ENCODE assay signal across 8 mouse cellular contexts in genomic region chr8:121934506-121934905, GRCm38 (mm10). TPM values are rescaled to one million over a fixed set of nuclear protein-coding genes. Genes with fewer than 3 reads are reported as not detected.
DNase-seq lines count a peak whose midpoint lies in the region; ATAC-seq lines count a peak whose summit lies in the region.

No protein-coding gene starts in this region.

- DNase-seq in gastrocnemius, adult 18-20 months (ENCODE audit: low spot score): peak; percentile 53
- no peak for DNase-seq in gastrocnemius, postnatal 36 days
- peak; percentile 32 for DNase-seq in thymus, postnatal 25 days
- no peak for DNase-seq in thymus, postnatal 36 days
- DNase-seq in forebrain, embryonic 14.5 days (ENCODE audit: low spot score): peak; percentile 45
- DNase-seq in ovary, postnatal 10 days (ENCODE audit: low spot score): no peak

- peak overlapping the region; percentile 84 for H3K27ac ChIP-seq in forebrain, embryonic 14.5 days (ENCODE audit: low read depth, low read length)
- H3K27ac ChIP-seq in limb, embryonic 12.5 days: 0 out of 2 replicates have a peak overlapping the region, but pooled peaks have one; percentile 37
- H3K27ac ChIP-seq in neural tube, embryonic 15.5 days (replicated peaks): peak overlapping the region; percentile 72

- peaks cover 14% of the 10 kb centered on the region for H3K4me1 ChIP-seq in forebrain, embryonic 14.5 days (ENCODE audit: control insufficient read depth, insufficient read depth, low read length)
- H3K4me1 ChIP-seq in limb, embryonic 12.5 days (replicated peaks): peaks cover 11% of the 10 kb centered on the region
- peaks cover 23% of the 10 kb centered on the region for H3K4me1 ChIP-seq in neural tube, embryonic 15.5 days

- H3K36me3 ChIP-seq in forebrain, embryonic 14.5 days (ENCODE audit: control insufficient read depth, insufficient read depth, low read length): no peaks in the 10 kb centered on the region
- H3K36me3 ChIP-seq in limb, embryonic 12.5 days: no peaks in the 10 kb centered on the region
- H3K36me3 ChIP-seq in neural tube, embryonic 15.5 days: no peaks in the 10 kb centered on the region

- H3K9me3 ChIP-seq in forebrain, embryonic 14.5 days (replicated peaks; ENCODE audit: control insufficient read depth, low read length): no peaks in the 10 kb centered on the region
- no peaks in the 10 kb centered on the region for H3K9me3 ChIP-seq in limb, embryonic 12.5 days
- H3K9me3 ChIP-seq in neural tube, embryonic 15.5 days (replicated peaks): no peaks in the 10 kb centered on the region

- intact Hi-C loops in gastrocnemius, postnatal 36 days (cut with DNase I): no loop called here

- H3K4me3 ChIP-seq in forebrain, embryonic 14.5 days (ENCODE audit: low read depth, low read length): no peak overlapping the region
- H3K4me3 ChIP-seq in limb, embryonic 12.5 days (replicated peaks): no peak overlapping the region
- no peak overlapping the region for H3K4me3 ChIP-seq in neural tube, embryonic 15.5 days (replicated peaks)

- H3K9ac ChIP-seq in forebrain, embryonic 14.5 days (ENCODE audit: low read length): no peak overlapping the region
- no peak overlapping the region for H3K9ac ChIP-seq in limb, embryonic 12.5 days (replicated peaks)
- no peak overlapping the region for H3K9ac ChIP-seq in neural tube, embryonic 15.5 days (replicated peaks)

- H3K4me2 ChIP-seq in forebrain, embryonic 14.5 days (ENCODE audit: low read length): no peak overlapping the region
- no peak overlapping the region for H3K4me2 ChIP-seq in limb, embryonic 12.5 days
- H3K4me2 ChIP-seq in neural tube, embryonic 15.5 days: no peak overlapping the region

- no peak for ATAC-seq in forebrain, embryonic 14.5 days
- no peak for ATAC-seq in limb, embryonic 12.5 days (ENCODE audit: insufficient number of reproducible peaks, insufficient read depth, low FRiP score, low TSS enrichment, low read depth)
- ATAC-seq in neural tube, embryonic 15.5 days (ENCODE audit: low FRiP score): no peak

- WGBS in forebrain, embryonic 14.5 days: 31% methylated on average over 4 of the region's 4 CpGs
- 36% methylated on average over 4 of the region's 4 CpGs for WGBS in limb, embryonic 12.5 days
- WGBS in neural tube, embryonic 15.5 days: 37% methylated on average over 4 of the region's 4 CpGs

- no peaks in the 10 kb centered on the region for H3K27me3 ChIP-seq in forebrain, embryonic 14.5 days (replicated peaks; ENCODE audit: control insufficient read depth, insufficient read depth, low read length)
- no peaks in the 10 kb centered on the region; the same call in 1 of the 2 replicates for H3K27me3 ChIP-seq in limb, embryonic 12.5 days
- no peaks in the 10 kb centered on the region for H3K27me3 ChIP-seq in neural tube, embryonic 15.5 days (replicated peaks)

RNA-seq across cellular contexts. Expression of gene Car5a, which starts 10.2 kb away (rescaled TPM):
- not detected for total RNA-seq in gastrocnemius, adult 18-20 months (2021)
- not detected for total RNA-seq in gastrocnemius, postnatal 36 days (2021)
- polyA plus RNA-seq in forebrain, embryonic 14.5 days (2014; fragmentation: Nextera tagmentation; extraction: Ambion mirVana): 0.28 and 0.46 TPM in 2 replicates
- polyA plus RNA-seq in limb, embryonic 12.5 days (2016; fragmentation: Nextera tagmentation; extraction: Ambion mirVana): 0.18 and 0.51 TPM in 2 replicates
- polyA plus RNA-seq in neural tube, embryonic 15.5 days (2015; fragmentation: Nextera tagmentation; extraction: Ambion mirVana): 0.46 and 0.50 TPM in 2 replicates

RNA-seq across cellular contexts. Expression of gene Banp, which starts 15.0 kb away (rescaled TPM):
- 1 to 10 TPM; 8.4 TPM for total RNA-seq in gastrocnemius, adult 18-20 months (2021)
- total RNA-seq in gastrocnemius, postnatal 36 days (2021): 10 to 100 TPM in 1 of 2 experiments, 1 to 10 TPM in 1; 6.6 to 17.8 TPM
- 47.2 and 57.7 TPM in 2 replicates for polyA plus RNA-seq in forebrain, embryonic 14.5 days (2014; fragmentation: Nextera tagmentation; extraction: Ambion mirVana)
- 41.7 and 42.3 TPM in 2 replicates for polyA plus RNA-seq in limb, embryonic 12.5 days (2016; fragmentation: Nextera tagmentation; extraction: Ambion mirVana)
- polyA plus RNA-seq in neural tube, embryonic 15.5 days (2015; fragmentation: Nextera tagmentation; extraction: Ambion mirVana): 51.1 and 52.8 TPM in 2 replicates

RNA-seq across cellular contexts. Expression of gene Slc7a5, which starts 27.0 kb away (rescaled TPM):
- total RNA-seq in gastrocnemius, adult 18-20 months (2021): 1 to 10 TPM; 1.0 to 1.4 TPM
- total RNA-seq in gastrocnemius, postnatal 36 days (2021): 1 to 10 TPM; 1.9 to 2.1 TPM
- 37.9 and 39.7 TPM in 2 replicates for polyA plus RNA-seq in forebrain, embryonic 14.5 days (2014; fragmentation: Nextera tagmentation; extraction: Ambion mirVana)
- 13.4 and 18.2 TPM in 2 replicates for polyA plus RNA-seq in limb, embryonic 12.5 days (2016; fragmentation: Nextera tagmentation; extraction: Ambion mirVana)
- polyA plus RNA-seq in neural tube, embryonic 15.5 days (2015; fragmentation: Nextera tagmentation; extraction: Ambion mirVana): 39.6 and 41.1 TPM in 2 replicates

Comparison
In these comparisons a context has a peak if more than half of its experiments do, and no peak if none do; other contexts are left out.
1. DNase-seq: peak in gastrocnemius, adult 18-20 months (single experiment), thymus, postnatal 25 days (single experiment) and forebrain, embryonic 14.5 days (single experiment); none in gastrocnemius, postnatal 36 days (0 of 2), thymus, postnatal 36 days (0 of 2) and ovary, postnatal 10 days (single experiment).
2. Peak in every context shown above with its lines, with median percentiles within 50 percentile points of each other: H3K27ac ChIP-seq.